Mouse (Mus musculus): ENCODE measurements around the gene Cdrt4.

GRCm38 (mm10) chr11:62901699-62902323, 49.2 kb upstream of the Cdrt4 start:
- TF ChIP-seq POLR2A (IDR thresholded peaks at IDR 0.05; ENCODE audit: control insufficient read depth, extremely low read depth, insufficient read depth, low read length, poor library complexity) (no peak), CTCF (IDR thresholded peaks at IDR 0.05; ENCODE audit: borderline replicate concordance, control insufficient read depth, extremely low read depth, insufficient read depth, low read length, poor library complexity) (no peak)

Measured in thymus, adult 2 months (tissue).